Mouse (Mus musculus) adrenal gland (tissue): ENCODE data around the gene Ugt1a6b.

ENCODE experiments used
- intact Hi-C: fragments of 180-260 bp; cut with DNase I; formaldehyde crosslinking; loops from one replicate; pipeline ENCODE4 v1.15.1; 2025

The Ugt1a6b gene

DNA sequence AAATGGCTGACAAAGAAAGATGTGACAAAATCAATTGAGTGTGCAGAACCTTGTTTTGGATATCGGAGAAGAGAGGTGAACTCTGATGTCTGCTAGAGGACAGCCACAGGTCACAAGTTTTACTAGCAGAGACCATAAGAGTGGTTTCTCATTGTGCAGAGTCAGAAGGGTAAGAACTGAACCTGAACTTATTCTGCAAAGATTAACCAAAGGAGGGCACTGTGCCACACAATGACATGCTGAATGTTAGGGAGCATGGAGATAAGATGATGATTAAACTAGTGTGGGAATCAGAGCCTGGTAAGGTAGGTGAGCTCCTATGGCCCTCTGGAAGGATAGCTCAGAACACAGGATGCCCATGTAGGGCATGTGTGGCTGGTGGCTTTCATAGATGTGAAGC, 92.6 kb downstream of the Ugt1a6b start:
- intact Hi-C loops = no loop called here

DNA sequence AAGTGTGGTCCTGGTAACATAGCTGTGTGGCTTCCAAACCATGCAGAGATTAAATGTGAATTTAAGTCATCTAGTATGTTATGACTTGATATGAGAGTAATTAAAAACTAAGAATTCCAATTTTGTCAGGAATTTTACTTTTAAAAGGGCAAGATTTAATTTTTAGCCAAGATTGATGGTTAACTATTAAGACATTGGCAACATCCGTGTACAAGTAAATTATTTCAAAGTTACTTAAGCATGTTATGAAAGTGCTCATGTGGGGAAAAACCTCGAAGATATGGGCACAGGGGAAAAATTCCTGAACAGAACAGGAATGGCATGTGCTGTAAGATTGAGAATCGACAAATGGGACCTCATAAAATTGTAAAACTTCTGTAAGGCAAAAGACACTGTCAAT, 94.4 kb downstream of the Ugt1a6b start:
- intact Hi-C loops = no loop called here

DNA sequence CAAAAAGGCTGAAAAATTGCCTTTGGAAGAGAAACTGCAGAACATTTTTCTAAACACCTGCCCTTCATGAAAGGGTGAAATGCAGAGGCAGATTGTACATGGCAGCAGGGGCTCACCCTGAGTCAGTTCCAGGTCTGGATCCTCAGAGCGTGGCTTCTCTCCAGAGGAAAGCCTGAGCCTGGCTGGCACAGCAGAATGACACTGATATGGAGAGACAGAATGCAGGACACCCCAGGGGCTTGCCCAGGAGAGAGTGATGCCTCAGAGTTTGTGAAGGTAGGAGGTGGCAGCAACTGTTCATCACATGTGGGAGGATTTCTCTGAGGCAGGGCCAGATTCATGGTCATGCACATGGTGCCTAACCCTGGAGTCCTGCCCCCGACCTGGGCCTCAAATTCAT, 96.9 kb downstream of the Ugt1a6b start:
- intact Hi-C loops = no loop called here

DNA sequence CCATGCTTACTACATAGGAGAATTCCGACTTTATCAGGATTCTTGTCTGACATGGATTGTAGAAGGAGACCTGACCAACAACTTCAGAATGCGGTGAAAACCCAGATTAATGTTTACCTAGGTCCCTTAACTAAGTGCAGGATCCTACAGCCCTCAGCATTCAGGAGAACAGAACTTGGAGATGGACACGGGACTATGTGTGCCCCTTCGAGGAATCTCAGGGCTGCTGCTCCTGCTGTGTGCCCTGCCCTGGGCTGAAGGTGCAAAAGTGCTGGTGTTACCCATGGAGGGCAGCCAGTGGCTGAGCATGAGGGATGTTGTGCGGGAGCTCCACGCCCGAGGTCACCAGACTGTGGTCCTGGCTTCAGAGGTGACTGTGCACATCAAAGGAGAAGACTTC, 97.4 kb downstream of the Ugt1a6b start, which contains the start of gene Ugt1a2:
TSS of gene Ugt1a2 (plus strand) at position 146 of the 400 bp plus-strand sequence.
- intact Hi-C loops = no loop called here

DNA sequence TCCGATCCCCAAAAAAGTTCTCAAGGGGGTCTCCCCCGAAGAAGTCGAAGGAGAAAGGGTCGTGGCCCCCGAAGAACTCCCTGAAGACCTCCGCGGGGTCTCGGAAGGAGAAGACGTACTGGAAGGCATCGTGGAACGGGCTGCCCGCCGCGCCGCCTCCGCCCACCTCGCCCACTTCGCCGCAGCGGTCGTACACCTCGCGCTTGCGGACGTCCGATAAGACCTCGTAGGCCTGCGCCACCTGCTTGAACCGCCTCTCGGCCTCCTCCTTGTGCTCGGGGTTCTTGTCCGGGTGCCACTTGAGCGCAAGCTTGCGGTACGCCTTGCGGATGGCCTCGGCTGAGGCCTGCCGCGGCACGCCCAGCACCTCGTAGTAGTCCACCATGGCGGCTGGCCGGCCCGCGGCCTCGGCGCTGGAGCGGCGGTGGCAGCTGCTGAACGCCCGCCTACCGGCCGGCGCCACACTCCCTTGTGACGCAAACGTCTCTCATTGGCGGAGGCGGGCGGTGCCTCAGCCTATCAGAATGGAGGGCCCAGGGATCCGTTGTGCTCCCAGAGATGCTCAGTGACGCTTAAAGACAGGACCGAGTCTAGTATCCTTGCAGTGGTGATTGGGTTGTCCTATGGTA, 102.4 kb downstream of the Ugt1a6b start, which contains the start of gene Dnajb3:
TSS of gene Dnajb3 (minus strand) at position 489 of the 629 bp plus-strand sequence.
- intact Hi-C loops = no loop called here

DNA sequence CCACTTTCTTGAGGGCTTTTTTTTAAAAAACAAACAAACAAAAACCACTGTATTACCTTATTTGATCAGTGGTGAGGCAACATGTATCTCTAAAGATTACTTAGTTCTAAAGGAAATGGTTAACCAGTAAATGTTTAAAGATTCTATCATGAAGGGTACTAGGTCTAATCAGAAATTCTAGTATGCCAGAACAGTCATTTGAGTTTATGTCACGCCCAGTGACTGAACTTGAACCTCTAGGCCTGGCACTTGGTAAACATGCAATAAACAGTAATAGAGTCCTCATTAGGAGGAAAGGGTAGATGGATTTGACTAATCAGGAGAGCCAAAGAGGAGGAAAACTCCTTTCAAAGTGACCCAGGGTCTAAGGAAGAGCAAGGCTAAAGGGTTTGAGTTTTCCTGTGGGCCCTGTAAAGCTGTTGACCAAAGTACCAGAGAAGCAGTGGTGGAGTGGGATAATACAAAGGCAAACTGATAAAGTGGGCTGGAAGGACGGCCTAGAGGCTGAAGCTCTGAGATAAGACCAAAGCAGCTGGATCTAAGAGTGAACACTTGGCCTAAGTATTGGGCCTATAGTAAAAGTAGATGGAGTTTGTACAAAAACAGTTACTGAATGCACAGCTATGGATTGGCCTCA, 103.9 kb downstream of the Ugt1a6b start:
- intact Hi-C loops = no loop called here

DNA sequence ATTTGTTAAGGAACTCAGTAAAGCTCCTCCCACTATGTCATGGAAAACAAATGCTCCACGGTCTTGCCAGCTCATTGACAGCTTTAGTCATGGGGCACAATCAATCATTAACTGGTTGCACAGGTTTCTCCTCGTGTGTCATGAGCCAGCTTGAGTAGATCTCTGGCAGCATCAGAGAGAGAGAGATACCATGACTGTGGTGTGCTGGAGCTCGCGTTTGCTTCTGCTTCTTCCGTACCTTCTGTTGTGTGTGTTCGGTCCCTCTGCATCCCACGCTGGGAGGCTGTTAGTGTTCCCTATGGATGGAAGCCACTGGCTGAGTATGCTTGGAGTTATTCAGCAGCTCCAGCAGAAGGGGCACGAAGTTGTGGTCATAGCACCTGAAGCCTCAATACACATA, 108.8 kb downstream of the Ugt1a6b start, which contains the start of gene Ugt1a1:
TSS of gene Ugt1a1 (plus strand) at position 148 of the 400 bp plus-strand sequence.
- intact Hi-C loops = no loop called here

DNA sequence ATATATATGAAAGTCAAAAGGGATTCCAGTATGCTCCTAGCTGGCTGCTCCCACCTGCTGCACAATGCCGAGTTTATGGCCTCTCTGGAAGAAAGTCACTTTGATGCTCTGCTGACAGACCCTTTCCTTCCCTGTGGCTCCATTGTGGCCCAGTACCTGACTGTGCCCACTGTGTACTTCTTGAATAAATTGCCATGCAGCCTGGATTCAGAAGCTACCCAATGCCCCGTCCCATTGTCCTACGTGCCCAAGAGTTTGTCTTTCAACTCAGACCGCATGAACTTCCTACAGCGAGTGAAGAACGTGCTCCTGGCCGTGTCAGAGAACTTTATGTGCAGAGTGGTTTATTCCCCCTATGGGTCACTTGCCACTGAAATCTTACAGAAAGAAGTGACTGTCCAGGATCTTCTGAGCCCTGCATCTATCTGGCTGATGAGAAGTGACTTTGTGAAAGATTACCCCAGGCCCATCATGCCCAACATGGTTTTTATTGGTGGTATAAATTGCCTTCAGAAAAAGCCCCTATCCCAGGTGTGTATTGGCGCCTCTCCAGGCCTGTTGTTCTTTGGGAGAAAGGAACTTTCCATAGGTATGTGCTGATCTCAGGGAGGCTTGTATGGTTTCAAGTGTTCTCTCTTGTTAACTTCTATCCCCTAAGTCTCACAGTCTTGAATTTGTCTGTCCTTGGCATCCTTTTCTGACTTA, 109.4 kb downstream of the Ugt1a6b start:
- intact Hi-C loops = no loop called here

DNA sequence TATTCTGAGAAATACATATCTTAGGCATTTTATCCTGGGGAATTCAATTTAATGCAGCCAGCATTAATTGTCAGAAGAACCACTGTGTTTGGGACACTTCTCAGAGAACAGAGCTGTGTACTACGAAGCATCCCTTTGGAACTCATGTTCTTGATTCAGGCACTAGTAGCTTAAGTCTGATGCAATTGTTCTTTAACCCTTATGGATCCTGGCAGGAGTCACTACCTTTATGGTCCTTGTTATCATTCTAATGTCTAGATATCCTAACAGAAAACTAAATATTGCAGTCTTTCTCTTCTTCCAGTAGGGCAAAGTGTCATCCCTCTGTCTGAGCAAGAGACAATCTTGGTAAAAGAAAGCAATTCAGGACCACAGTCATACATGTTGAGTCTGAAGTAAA, 110.0 kb downstream of the Ugt1a6b start:
- intact Hi-C loops = no loop called here

DNA sequence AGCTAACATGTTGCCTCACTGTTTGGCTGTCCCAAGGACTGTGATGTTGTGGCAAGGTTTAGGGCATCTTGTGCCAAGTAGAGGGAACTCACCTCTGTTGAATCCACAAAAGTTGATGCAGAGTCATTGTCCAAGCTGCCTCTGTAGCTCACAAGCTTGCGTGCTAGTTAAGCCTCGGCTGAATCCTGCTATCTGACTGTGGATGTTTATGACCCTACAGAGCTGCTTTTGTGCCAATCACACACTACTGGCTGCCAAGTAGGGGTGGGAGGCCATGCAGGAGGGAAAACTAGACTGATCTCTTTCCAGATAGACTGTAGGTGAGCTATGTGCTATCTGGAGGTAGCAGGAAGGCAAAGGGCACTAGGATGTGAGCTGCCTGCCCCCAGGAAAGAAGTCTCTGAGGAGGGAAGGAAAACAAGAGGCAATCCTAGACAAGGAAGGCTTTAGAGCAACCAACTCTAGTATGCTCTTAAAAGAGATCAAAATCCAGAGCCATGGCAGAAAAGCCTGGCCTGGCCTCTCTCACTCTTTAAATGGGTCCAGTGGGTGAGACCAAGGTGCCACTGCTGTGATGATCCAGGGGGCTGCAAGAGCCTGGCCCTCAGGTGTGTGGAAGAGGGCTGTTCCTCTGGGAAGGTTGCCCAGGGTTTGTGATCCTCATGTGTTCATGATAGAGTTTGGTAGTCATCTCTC, 110.9 kb downstream of the Ugt1a6b start:
- intact Hi-C loops = no loop called here

DNA sequence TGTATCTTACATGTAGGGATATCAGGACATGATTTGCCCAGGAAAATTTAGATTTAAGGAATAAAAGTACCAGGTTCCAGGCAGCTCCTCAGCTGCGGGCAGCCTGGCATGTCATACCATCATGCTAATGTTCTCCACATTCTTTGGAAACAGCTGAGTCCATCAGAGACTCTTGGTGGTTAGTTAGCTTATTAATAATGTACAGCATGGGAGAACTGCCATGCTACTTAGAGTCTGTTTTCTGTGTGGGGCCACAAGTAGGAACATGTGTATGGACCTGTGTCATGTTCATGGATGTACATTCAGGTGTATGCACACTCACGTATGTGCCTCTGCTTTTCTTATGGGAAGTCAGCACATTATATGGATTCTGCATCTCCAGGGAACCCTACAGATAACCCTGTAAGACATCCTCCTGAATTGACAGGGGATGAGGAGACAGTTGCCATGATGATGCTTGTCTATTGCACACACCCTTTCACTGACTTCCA, 111.5 kb downstream of the Ugt1a6b start:
- intact Hi-C loops = no loop called here

DNA sequence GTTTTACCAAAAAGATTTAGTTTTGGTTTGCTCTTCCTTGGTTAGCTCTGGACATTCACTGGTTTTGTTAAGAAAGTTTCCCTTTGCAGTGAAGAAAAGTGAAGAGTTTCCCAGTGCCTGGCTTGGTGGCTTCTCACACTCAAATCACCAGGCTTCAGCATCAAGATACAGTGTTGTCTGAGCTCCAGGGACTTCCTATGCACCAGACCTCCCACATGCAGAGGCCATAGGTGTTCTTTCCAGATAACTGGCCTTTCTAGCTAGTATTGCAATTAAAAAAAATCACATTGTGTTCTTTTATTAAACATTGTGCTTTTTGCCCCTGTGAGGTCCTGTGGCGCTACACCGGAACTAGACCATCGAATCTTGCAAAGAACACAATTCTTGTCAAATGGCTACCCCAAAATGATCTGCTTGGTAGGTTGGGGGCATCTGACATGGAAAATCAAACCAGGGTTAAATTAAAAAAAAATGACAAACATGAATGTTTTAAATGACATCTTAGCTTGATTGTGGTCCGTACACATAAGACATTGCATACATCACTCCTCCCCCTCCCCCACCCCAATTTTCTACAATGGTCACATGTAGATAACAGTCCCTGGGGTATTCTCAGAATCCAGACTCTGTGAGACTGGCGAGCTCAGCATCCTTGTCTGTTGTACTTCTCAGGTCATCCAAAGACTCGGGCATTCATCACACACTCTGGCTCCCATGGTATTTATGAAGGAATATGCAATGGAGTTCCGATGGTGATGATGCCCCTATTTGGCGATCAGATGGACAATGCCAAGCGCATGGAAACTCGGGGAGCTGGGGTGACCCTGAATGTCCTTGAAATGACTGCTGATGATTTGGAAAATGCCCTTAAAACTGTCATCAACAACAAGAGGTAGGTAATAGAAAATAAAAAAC, 112.7 kb downstream of the Ugt1a6b start:
- intact Hi-C loops = no loop called here

DNA sequence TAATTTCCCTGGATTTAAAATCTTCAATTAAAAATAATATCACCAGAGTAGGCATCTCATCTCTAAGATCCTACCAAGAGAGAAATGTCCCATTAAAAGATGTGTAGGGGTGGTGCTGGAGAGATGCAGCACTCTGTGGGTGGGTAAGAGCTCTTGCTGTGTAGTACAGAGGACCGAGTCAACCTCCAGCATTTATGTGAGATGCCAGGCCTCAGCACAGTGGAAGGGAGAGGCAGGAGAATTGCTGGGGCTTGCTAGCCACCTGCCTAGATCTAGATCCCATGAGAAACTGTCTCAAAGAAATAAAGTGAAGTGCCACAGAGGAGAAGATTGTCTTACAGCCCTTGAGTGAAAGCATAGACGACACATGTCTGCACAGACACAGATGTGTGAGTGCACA, 113.5 kb downstream of the Ugt1a6b start:
- intact Hi-C loops = no loop called here

DNA sequence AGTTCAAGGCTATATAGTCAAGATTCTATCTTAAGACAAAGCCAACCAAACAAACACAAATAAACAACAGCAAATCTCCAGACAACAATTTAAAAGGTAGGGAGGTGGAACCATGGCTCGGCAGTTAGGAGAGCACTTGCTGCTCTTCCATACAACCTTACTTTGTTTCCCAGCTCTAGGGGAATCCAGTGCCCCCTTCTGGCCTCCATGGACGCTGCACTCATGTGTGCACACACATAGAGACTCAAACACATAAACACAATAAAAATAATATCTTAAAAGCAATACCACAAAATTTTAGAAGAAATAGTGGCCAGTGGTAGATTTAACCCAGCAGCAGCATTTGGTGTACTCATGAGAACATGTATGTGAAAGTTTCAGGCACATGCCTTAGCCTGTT, 114.1 kb downstream of the Ugt1a6b start:
- intact Hi-C loops = no loop called here

DNA sequence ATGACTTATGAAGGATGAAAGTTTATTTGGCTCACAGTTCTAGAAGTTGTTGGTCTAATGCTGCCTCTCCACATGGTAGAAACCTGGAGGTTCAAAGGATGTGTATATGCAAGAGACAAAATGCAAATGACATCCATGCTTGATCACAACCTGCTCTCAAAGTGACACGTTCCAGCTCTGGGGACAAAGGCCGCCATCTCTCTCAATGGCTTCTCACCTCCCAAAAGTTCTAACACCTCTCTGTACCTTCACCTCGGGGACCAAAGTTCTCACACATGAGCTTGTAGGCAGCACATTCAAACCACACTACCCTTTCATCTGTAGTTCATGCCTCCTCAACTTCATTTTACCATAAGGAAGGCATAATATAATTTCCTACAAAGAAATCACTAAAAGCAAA, 114.5 kb downstream of the Ugt1a6b start:
- intact Hi-C loops = no loop called here

DNA sequence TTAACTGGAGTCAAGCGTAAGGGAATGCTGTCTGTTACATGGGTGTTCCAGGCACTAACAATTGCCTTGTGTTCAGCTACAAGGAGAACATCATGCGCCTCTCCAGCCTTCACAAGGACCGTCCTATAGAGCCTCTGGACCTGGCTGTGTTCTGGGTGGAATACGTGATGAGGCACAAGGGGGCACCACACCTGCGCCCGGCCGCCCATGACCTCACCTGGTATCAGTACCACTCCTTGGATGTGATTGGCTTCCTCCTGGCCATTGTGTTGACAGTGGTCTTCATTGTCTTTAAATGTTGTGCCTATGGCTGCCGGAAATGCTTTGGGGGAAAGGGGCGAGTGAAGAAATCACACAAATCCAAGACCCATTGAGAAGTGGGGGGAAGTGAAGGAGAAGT, 115.0 kb downstream of the Ugt1a6b start:
- intact Hi-C loops = no loop called here

DNA sequence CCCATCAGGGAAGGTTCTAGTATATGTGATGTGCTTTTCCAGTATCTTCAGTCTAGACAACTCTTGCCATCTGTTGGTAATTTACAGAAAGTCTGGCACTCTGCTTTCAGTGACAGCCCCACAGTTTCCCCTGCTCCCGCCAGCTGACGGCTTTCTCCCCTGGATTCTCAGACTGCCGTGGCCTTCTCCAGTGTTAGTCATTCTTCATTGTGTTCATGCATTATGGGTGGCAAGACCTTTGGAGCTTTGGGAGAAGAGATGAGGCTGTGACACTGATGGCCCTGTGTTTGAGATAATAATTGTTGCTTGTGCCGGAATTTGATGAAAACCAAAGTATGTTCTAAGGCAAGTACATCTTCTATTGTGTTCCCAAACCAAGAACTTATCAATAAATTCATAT, 115.5 kb downstream of the Ugt1a6b start:
- intact Hi-C loops = no loop called here

DNA sequence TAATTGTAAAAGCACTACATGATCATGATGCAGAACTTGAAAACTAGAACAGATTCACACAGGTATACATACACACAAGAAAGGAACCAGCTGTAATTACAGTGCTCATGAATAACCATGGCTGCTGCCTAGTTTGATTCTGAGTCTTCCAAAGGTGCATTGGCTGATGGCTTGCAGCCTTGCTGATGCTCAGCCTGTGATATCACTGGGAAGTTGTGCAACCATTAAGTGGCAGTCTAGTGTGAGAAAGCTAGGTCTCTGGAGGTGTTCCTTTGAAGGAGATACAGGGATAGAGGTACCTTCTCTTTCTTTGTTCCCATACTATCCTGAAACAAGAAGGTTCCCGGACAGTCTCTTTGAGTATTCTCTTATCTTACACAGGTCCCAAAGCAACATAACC, 116.0 kb downstream of the Ugt1a6b start:
- intact Hi-C loops = no loop called here

DNA sequence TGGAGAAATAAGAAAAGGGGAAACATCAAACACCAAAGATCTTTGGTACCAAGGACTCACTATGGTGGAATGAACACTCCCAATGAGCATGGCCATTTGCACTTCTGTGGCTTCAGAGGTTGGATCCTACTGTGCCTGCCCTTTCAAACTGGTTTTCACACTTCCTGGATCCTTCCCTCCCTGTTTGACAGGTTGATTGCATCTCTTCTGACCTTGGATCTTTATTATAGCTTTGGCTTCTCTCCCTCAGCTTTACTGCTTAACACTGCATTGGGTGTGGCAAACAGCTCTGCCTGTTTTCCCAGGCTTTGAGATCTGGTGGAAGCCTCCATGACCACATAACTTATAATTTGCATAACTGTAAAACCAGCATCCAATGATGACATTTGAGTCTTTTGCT, 117.3 kb downstream of the Ugt1a6b start:
- intact Hi-C loops = no loop called here

DNA sequence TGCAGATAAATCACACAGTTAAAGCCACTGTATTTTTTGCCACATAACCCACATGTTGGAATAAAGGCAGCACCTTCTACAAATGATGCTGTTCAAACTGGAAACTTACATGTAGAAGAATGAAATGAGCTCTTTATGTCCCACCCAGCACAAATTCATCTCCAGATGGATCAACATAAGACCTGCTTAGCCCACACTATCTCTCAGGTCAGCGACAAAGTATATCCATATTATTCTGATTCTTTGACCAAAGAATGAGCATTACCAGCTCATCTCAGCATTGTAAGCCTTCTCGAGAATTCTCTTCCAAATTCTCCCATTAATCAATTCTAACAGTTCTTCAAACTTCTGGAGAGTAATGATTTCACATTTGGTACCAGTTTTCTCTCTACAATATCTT, 119.2 kb downstream of the Ugt1a6b start:
- intact Hi-C loops = no loop called here
